Mouse (Mus musculus): ENCODE measurements at regions not wholly inside any gene's neighbourhood (a gene's known extent, or its start where the extent isn't known, plus 50 kb on each side); places are given as distances from the start of the nearest gene placed in this dataset.

- H3K27ac ChIP-seq (ENCODE audit: insufficient read depth, low read depth, low read length), result peak overlapping the region; percentile 94; the same call in 1 of the 2 replicates
- no peak overlapping the region for H3K4me3 ChIP-seq (ENCODE audit: insufficient read depth, low read length)
- no peak for TF ChIP-seq POLR2A (IDR thresholded peaks at IDR 0.05; ENCODE audit: borderline replicate concordance, low read depth, low read length)
- no peak for TF ChIP-seq CTCF (IDR thresholded peaks at IDR 0.05; ENCODE audit: low read depth, low read length)
- peaks cover 50% of the 10 kb centered on the region for H3K4me1 ChIP-seq (ENCODE audit: control insufficient read depth, insufficient read depth, low read length)
Observed at GRCm38 (mm10) chr17:84075081-84075938, 112.4 kb downstream of the Zfp36l2 start.

DNA sequence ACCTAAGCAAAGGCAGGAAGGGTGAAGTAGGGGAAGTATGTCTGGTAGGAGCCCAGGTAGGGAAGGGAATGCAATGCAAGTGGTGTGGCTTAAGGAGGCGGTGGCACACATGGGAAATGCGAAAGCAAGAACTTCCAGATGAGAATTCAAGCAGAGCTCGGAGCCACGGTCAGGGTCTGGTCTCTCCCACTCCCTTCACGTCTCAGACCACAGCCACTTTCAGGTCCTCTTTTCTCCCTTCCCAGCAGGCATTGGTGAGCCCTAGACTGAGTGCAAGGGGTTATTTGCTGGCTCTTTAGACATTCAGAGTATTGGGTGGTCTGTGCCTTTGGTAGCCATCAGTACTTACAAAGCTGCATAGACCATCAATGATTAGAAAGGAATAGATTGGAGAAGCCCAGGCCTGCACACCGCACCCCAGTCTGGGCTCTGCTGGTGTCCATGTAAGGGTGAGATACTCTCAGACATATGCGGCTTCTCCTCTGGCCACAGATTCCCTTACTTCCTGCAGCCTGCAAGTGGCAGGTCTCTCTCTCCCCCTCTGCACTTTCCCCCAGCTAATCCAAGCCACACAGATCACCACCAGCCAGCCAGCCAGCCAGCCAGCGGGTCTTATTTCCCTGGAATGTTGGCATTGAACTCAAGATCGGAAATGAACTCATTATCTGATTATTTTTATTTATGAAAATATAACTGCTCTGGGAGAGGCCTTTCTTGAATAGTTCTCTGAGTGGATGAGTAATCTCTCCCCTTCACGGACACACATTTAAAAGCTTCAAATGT is 113.6 kb downstream of the Zfp36l2 start:
- peaks cover 50% of the 10 kb centered on the region for H3K4me1 ChIP-seq (ENCODE audit: control insufficient read depth, insufficient read depth, low read length)
- H3K4me3 ChIP-seq (ENCODE audit: insufficient read depth, low read length), result no peak overlapping the region
- TF ChIP-seq POLR2A (IDR thresholded peaks at IDR 0.05; ENCODE audit: borderline replicate concordance, low read depth, low read length) (no peak), CTCF (IDR thresholded peaks at IDR 0.05; ENCODE audit: low read depth, low read length) (no peak)
- peak overlapping the region; percentile 94 for H3K27ac ChIP-seq (ENCODE audit: insufficient read depth, low read depth, low read length)

- TF ChIP-seq POLR2A (IDR thresholded peaks at IDR 0.05; ENCODE audit: borderline replicate concordance, low read depth, low read length) (no peak), CTCF (IDR thresholded peaks at IDR 0.05; ENCODE audit: low read depth, low read length) (no peak)
- Histone ChIP-seq H3K4me1 (ENCODE audit: control insufficient read depth, insufficient read depth, low read length) (peaks cover 55% of the 10 kb centered on the region), H3K4me3 (ENCODE audit: insufficient read depth, low read length) (no peak overlapping the region), H3K27ac (ENCODE audit: insufficient read depth, low read depth, low read length) (peak overlapping the region; percentile 95)
Observed at GRCm38 (mm10) chr17:84072426-84073030, 115.2 kb downstream of the Zfp36l2 start.

- TF ChIP-seq POLR2A (IDR thresholded peaks at IDR 0.05; ENCODE audit: borderline replicate concordance, low read depth, low read length), result no peak
- Histone ChIP-seq H3K27ac (ENCODE audit: insufficient read depth, low read depth, low read length) (peak overlapping the region; percentile 95), H3K4me1 (ENCODE audit: control insufficient read depth, insufficient read depth, low read length) (peaks cover 55% of the 10 kb centered on the region)
Observed at GRCm38 (mm10) chr17:84071855-84072254, 115.9 kb downstream of the Zfp36l2 start.

GRCm38 (mm10) chr17:84070596-84070995 is 117.2 kb downstream of the Zfp36l2 start:
- no peak for TF ChIP-seq POLR2A (IDR thresholded peaks at IDR 0.05; ENCODE audit: borderline replicate concordance, low read depth, low read length)
- TF ChIP-seq CTCF (IDR thresholded peaks at IDR 0.05; ENCODE audit: low read depth, low read length), result no peak
- Histone ChIP-seq H3K4me3 (ENCODE audit: insufficient read depth, low read length) (no peak overlapping the region), H3K27ac (ENCODE audit: insufficient read depth, low read depth, low read length) (no peak overlapping the region), H3K4me1 (ENCODE audit: control insufficient read depth, insufficient read depth, low read length) (peaks cover 53% of the 10 kb centered on the region)

More at GRCm38 (mm10) chr17:84071855-84072254, 115.9 kb downstream of the Zfp36l2 start:
- H3K4me3 ChIP-seq (ENCODE audit: insufficient read depth, low read length), result no peak overlapping the region

GRCm38 (mm10) chr17:84067102-84067501 is 120.6 kb downstream of the Zfp36l2 start:
- H3K27ac ChIP-seq (ENCODE audit: insufficient read depth, low read depth, low read length), result no peak overlapping the region
- peaks cover 24% of the 10 kb centered on the region for H3K4me1 ChIP-seq (ENCODE audit: control insufficient read depth, insufficient read depth, low read length)
- H3K4me3 ChIP-seq (ENCODE audit: insufficient read depth, low read length), result no peak overlapping the region
- no peak for TF ChIP-seq POLR2A (IDR thresholded peaks at IDR 0.05; ENCODE audit: borderline replicate concordance, low read depth, low read length)
- TF ChIP-seq CTCF (IDR thresholded peaks at IDR 0.05; ENCODE audit: low read depth, low read length), result no peak

DNA sequence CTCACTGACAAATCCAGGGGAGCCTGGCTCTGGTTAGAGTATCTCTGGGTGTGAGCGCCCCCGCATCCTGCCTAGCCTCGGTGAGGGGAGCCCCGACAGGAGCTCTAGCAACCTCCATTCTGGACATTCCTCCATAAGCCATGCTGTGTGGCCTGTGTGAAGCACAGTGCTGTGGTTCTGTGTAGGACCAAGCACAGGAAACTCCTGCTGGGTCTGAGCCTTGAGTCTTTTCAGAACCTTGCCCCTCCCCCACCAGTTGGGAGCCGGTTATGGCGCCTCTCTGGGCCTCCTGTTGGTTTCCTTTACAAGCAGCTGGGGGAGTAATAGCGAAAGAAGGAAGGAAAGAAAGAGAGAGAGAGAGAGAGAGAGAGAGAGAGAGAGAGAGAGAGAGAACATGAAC is 124.0 kb downstream of the Zfp36l2 start:
- H3K27ac ChIP-seq (ENCODE audit: insufficient read depth, low read depth, low read length), result no peak overlapping the region
- no peak for TF ChIP-seq CTCF (IDR thresholded peaks at IDR 0.05; ENCODE audit: low read depth, low read length)
- no peak for TF ChIP-seq POLR2A (IDR thresholded peaks at IDR 0.05; ENCODE audit: borderline replicate concordance, low read depth, low read length)
- peaks cover 32% of the 10 kb centered on the region for H3K4me1 ChIP-seq (ENCODE audit: control insufficient read depth, insufficient read depth, low read length)
- no peak overlapping the region for H3K4me3 ChIP-seq (ENCODE audit: insufficient read depth, low read length)

- H3K4me3 ChIP-seq (ENCODE audit: insufficient read depth, low read length), result no peak overlapping the region
- TF ChIP-seq POLR2A (IDR thresholded peaks at IDR 0.05; ENCODE audit: borderline replicate concordance, low read depth, low read length), result no peak
- no peak for TF ChIP-seq CTCF (IDR thresholded peaks at IDR 0.05; ENCODE audit: low read depth, low read length)
- peak overlapping the region; percentile 85 for H3K27ac ChIP-seq (ENCODE audit: insufficient read depth, low read depth, low read length)
- peaks cover 42% of the 10 kb centered on the region for H3K4me1 ChIP-seq (ENCODE audit: control insufficient read depth, insufficient read depth, low read length)
Observed at GRCm38 (mm10) chr17:84061621-84062020, 126.1 kb downstream of the Zfp36l2 start.

DNA sequence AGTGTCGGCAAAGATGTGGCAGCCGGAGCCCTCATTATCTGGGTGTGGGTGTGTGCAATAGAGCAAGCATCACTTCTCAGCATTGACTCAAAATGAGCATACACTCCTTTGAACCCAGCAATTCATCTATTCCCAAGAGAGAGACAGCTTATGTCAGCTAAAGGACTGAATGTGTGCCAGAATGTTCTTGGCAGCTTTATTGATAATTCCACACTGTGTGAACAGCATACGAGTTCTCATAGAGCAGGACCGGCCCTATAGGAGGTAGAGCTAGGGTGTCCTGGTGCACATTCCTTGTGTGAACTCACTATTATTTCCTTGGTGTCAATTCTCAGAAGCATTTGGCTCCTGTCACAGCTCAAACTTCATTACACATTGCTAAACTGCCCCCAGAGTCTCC is 131.3 kb downstream of the Zfp36l2 start:
- H3K27ac ChIP-seq (ENCODE audit: insufficient read depth, low read depth, low read length), result peak overlapping the region; percentile 90
- peaks cover 40% of the 10 kb centered on the region for H3K4me1 ChIP-seq (ENCODE audit: control insufficient read depth, insufficient read depth, low read length)
- TF ChIP-seq CTCF (IDR thresholded peaks at IDR 0.05; ENCODE audit: low read depth, low read length), result no peak
- TF ChIP-seq POLR2A (IDR thresholded peaks at IDR 0.05; ENCODE audit: borderline replicate concordance, low read depth, low read length), result no peak
- no peak overlapping the region for H3K4me3 ChIP-seq (ENCODE audit: insufficient read depth, low read length)
